Mouse (Mus musculus) liver, embryonic 13.5 days (tissue): ENCODE results near the gene C8a. TPM values are rescaled to one million over a fixed set of nuclear protein-coding genes. Genes with fewer than 3 reads are reported as not detected.

Experiments
- ATAC-seq: fragments of 200-750 bp; cut with Nextera tagmentation; 2 replicates; pipeline ENCODE4 v1.8.0; 2017; ENCODE audit warnings: low read depth, mild to moderate bottlenecking, moderate number of reproducible peaks, moderate library complexity
- DNase-seq: peaks from one replicate; pipeline ENCODE4 v3.0.0; 2022
- H3K27ac ChIP-seq: fragments of 300-500 bp; sonication (generic); 2 replicates; pipeline ENCODE4 v1.5.1; 2015; ENCODE audit warnings: moderate library complexity, mild to moderate bottlenecking, inconsistent platforms
- H3K27me3 ChIP-seq: fragments of 300-500 bp; sonication (generic); 2 replicates; pipeline ENCODE4 v1.6.1; 2015; ENCODE audit warnings: mild to moderate bottlenecking, inconsistent platforms
- H3K36me3 ChIP-seq: fragments of 300-500 bp; sonication (generic); 2 replicates; pipeline ENCODE4 v1.6.1; 2015; ENCODE audit warnings: mild to moderate bottlenecking, inconsistent platforms
- H3K4me1 ChIP-seq: fragments of 300-500 bp; sonication (generic); replicated peaks from 2 replicates; pipeline ENCODE4 v1.6.1; 2015; ENCODE audit warnings: inconsistent platforms
- H3K4me2 ChIP-seq: fragments of 300-500 bp; sonication (generic); 2 replicates; pipeline ENCODE4 v1.6.1; 2015; ENCODE audit warnings: inconsistent platforms, mild to moderate bottlenecking, moderate library complexity
- H3K4me3 ChIP-seq: fragments of 300-500 bp; sonication (generic); replicated peaks from 2 replicates; pipeline ENCODE4 v1.5.1; 2015; ENCODE audit warnings: mild to moderate bottlenecking, inconsistent platforms
- H3K9ac ChIP-seq: fragments of 300-500 bp; sonication (generic); 2 replicates; pipeline ENCODE4 v1.6.1; 2015; ENCODE audit warnings: mild to moderate bottlenecking, inconsistent platforms
- H3K9me3 ChIP-seq: fragments of 300-500 bp; sonication (generic); replicated peaks from 2 replicates; pipeline ENCODE4 v1.6.1; 2016; ENCODE audit warnings: inconsistent platforms
- WGBS: fragments of 180-500 bp; shearing (Covaris S2); methylation state at CpG from one replicate; pipeline ENCODE4 v1.1.7; 2015; ENCODE audit not compliant: insufficient replicate concordance; 5-methylcytosine and 5-hydroxymethylcytosine counted together
- polyA plus RNA-seq: library from polyadenylated mRNA; unstranded; fragments of >200 nt; fragmentation: Nextera tagmentation; extraction: Ambion mirVana; gene quantifications from 2 replicates; pipeline ENCODE4 v1.2.1, GENCODE M21; 2015

Gene C8a
- polyA plus RNA-seq = 7.2 and 7.5 TPM in 2 replicates

DNA sequence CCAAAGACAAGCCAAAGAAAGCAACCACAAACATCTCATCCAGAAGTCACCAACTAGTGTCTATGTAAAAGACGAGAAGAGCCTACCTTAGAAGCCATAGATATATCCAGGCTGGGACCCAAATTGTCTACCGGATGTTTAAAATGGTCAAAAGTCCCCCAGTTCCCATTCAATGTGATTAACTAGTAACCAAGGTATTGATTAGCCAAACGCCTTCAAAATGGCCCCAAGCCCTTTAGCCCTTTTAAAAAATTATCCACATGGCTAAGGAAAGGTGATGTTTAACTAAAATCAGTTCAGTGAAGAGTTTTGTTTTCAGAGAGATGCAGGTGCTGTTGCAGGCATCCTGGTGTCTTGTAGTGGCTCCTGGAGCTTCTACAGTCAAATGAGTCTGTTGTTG is at the start of gene C8a:
Gene C8a (minus strand): TSS at position 76 of the 400 bp plus-strand sequence.
- H3K9me3 ChIP-seq = no peaks in the 10 kb centered on the region
- H3K36me3 ChIP-seq = no peaks in the 10 kb centered on the region
- H3K4me2 ChIP-seq = peak within 1 kb of the TSS; percentile 29; the same call in 1 of the 2 replicates
- peak within 1 kb of the TSS; percentile 55; the same call in 1 of the 2 replicates for H3K27ac ChIP-seq
- DNase-seq (no peak), ATAC-seq (no peak)
- peak within 1 kb of the TSS; percentile 44 for H3K4me3 ChIP-seq
- peak within 1 kb of the TSS; percentile 17; the same call in 1 of the 2 replicates for H3K9ac ChIP-seq
- 36% methylated on average over 3 of the region's 3 CpGs for WGBS
- H3K27me3 ChIP-seq = no peaks in the 10 kb centered on the region
- no peaks in the 10 kb centered on the region for H3K4me1 ChIP-seq

DNA sequence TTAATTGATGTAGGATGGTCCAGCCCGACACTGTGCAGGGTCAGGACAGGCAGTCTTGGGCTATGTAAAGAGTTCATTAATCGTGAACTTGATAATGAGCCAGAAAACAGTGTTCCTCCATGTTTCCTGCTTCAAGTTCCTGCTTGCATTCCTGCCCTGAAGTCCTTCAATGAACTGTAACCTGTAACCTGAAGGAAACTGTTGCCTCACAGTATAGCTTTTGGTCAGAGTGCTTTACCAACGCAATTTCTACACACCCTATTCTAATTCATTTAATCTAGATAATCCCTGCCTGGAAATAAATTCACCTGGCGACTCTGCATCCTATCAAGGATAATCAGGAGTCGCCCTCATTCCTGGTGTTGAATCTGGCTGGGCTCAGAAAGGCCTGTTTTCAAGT is 49.2 kb upstream of the C8a start:
- H3K9ac ChIP-seq = no peak overlapping the region
- WGBS = 63% methylated on average over 5 of the region's 5 CpGs
- DNase-seq (no peak), ATAC-seq (no peak)
- H3K9me3 ChIP-seq = no peaks in the 10 kb centered on the region
- no peak overlapping the region for H3K27ac ChIP-seq
- no peaks in the 10 kb centered on the region for H3K36me3 ChIP-seq
- no peaks in the 10 kb centered on the region for H3K4me1 ChIP-seq
- H3K4me2 ChIP-seq = no peak overlapping the region
- no peaks in the 10 kb centered on the region for H3K27me3 ChIP-seq
- no peak overlapping the region for H3K4me3 ChIP-seq

DNA sequence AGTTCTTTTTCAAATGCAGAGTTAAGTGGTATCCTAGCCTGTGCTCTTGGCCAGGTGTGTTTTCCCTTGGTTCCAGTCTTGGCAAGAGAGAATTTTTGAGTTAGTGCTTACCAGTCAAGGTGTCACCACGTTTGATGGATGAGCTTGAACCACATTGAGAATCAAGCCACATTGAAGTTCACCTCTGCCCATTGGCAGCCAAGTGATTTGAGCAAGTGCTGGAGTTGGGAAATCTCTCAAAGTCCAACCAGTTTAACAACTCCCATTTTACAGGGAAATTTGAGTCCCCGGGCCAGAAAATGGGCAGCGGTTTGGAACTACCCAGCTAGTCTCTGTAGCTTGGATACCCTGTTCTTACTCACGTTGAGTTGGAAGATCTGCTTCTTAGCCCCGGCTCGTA is 41.8 kb upstream of the C8a start:
- H3K9me3 ChIP-seq = no peaks in the 10 kb centered on the region
- no peak overlapping the region for H3K4me3 ChIP-seq
- DNase-seq (no peak), ATAC-seq (no peak)
- H3K4me1 ChIP-seq = no peaks in the 10 kb centered on the region
- no peak overlapping the region for H3K27ac ChIP-seq
- no peaks in the 10 kb centered on the region for H3K36me3 ChIP-seq
- no peaks in the 10 kb centered on the region for H3K27me3 ChIP-seq
- H3K4me2 ChIP-seq = no peak overlapping the region
- H3K9ac ChIP-seq = no peak overlapping the region
- 70% methylated on average over 6 of the region's 6 CpGs for WGBS

DNA sequence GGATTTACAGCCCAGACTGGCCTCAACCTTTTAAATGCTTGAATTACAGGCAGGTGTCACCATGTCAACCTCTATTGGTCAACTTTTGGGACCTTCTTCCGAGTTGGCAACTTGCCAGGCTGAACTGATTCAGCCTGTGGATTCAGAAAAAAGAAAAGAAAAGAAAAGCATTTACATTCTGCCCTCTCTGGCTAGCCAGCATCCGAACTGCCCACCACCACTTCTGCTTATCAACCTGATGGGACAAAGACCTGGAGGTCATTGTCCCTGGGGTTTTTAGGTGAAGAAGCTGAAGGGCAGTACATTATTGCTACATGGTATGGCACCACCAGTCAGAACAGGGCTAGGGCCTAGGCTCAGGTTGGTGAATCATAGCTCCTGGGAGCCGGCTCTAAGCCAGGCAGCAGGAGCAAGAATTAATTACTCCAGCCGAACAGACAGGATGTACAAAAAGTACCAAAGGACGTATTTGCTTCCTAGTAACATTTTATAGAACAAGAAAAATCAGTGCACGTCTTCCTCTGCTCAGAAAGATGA is 38.6 kb upstream of the C8a start:
- H3K9me3 ChIP-seq = no peaks in the 10 kb centered on the region
- no peak for DNase-seq

DNA sequence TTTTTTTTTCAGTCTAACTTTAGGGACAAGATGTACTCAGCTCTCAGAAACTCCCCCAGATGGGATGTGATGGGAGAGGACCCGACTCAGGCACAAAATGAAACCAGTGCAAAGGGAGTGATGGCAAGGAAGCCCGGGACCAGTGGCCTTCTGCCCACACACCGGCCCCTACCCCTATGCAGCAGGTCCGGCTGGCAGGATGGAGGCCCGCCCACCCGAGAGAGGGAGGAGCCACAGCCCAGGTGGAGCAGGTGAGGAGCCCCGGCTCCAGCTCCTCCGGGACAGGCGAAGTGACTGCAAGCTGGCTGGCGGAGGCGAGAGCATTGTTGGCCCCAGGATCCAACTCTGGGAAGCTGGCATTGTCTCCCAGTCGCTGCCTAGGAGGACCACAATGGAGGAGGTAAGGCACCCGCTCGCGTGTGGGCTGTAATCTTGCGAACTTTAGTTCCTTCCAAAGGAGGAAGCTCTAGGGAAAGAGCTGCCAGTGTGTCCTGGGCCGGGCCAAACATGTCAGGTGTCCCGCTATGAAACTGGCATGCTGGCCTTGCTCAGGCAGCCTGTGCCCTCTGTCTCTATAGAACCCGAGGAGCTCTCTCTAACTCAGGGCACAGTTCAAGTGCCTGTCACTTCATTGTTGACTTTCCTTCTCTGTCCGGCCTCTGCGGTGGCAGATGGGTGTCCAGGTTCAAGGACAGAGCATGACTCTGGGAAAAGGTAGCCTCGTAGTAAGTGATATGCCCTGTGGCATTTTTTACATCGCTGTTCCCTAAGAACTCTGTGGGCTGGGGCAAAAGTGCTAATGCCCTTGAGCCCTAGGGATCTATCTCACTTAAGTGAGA is 37.3 kb upstream of the C8a start, which contains the start of gene Fyb2:
Gene Fyb2 (plus strand): TSS at position 166 of the 839 bp plus-strand sequence.
- no peak within 1 kb of the TSS for H3K9ac ChIP-seq
- DNase-seq = no peak
- H3K27ac ChIP-seq = no peak within 1 kb of the TSS
- H3K4me2 ChIP-seq = peak within 1 kb of the TSS; percentile 51
- no peaks in the 10 kb centered on the region for H3K4me1 ChIP-seq
- H3K9me3 ChIP-seq = no peaks in the 10 kb centered on the region
- ATAC-seq = no peak; the same call in 1 of the 2 replicates
- H3K27me3 ChIP-seq = no peaks in the 10 kb centered on the region
- no peaks in the 10 kb centered on the region for H3K36me3 ChIP-seq
- H3K4me3 ChIP-seq = peak within 1 kb of the TSS; percentile 19
- WGBS = 23% methylated on average over 23 of the region's 23 CpGs

More for the DNA sequence above, 38.6 kb upstream of the C8a start:
- H3K4me2 ChIP-seq = no peak overlapping the region
- H3K4me1 ChIP-seq = no peaks in the 10 kb centered on the region
- no peak for ATAC-seq
- H3K27me3 ChIP-seq = no peaks in the 10 kb centered on the region
- no peak overlapping the region for H3K9ac ChIP-seq
- no peaks in the 10 kb centered on the region for H3K36me3 ChIP-seq
- H3K4me3 ChIP-seq = no peak overlapping the region
- 49% methylated on average over 6 of the region's 6 CpGs for WGBS
- no peak overlapping the region for H3K27ac ChIP-seq

DNA sequence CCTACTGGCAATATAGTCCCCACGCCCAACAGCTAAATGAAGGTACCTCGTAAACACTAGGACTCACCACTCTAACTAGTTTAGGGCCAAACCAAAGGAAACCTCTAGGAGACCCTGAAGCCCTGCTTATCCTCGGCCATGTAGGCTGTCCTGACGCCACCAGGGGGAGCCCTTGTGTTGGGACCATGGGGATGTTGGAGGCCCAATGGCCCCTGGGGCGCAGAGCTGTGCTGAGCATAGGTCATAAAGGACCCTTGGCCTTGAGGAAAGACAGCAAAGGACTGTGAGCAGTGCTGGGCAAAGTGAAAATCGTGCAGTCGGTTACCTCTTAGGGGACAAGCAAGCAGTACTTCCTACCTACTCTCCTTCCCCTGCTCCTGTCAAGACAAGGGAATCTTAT is 35.5 kb upstream of the C8a start:
- Histone ChIP-seq H3K4me2 (no peak overlapping the region), H3K27ac (no peak overlapping the region), H3K4me3 (no peak overlapping the region), H3K9ac (no peak overlapping the region), H3K4me1 (no peaks in the 10 kb centered on the region), H3K36me3 (no peaks in the 10 kb centered on the region), H3K9me3 (no peaks in the 10 kb centered on the region), H3K27me3 (no peaks in the 10 kb centered on the region)
- WGBS = 20% methylated on average over 7 of the region's 7 CpGs
- DNase-seq (peak; percentile 17), ATAC-seq (no peak)

DNA sequence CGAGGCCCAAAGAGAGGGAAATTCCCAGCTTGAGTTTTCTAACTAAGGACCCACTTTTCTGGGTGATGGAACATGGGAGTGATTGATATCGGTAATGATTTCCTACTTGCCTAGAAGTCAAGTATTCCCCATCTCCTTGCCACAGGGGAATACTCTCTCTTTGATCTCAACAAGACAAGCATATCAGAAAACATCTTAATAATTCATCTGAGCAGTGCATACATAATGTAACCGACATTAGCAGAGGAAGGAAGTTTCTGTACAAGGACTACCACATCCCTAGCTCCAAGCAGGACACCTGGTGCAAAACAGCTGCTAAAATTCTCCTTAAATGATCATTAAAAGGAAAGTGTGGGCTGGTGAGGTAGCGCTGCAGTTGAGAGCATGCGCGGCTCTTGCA is 28.9 kb upstream of the C8a start:
- Histone ChIP-seq H3K9ac (no peak overlapping the region), H3K27ac (no peak overlapping the region), H3K4me2 (no peak overlapping the region), H3K4me1 (no peaks in the 10 kb centered on the region), H3K9me3 (no peaks in the 10 kb centered on the region), H3K36me3 (no peaks in the 10 kb centered on the region), H3K27me3 (no peaks in the 10 kb centered on the region), H3K4me3 (no peak overlapping the region)
- DNase-seq (no peak), ATAC-seq (no peak)
- WGBS = 74% methylated on average over 6 of the region's 6 CpGs

DNA sequence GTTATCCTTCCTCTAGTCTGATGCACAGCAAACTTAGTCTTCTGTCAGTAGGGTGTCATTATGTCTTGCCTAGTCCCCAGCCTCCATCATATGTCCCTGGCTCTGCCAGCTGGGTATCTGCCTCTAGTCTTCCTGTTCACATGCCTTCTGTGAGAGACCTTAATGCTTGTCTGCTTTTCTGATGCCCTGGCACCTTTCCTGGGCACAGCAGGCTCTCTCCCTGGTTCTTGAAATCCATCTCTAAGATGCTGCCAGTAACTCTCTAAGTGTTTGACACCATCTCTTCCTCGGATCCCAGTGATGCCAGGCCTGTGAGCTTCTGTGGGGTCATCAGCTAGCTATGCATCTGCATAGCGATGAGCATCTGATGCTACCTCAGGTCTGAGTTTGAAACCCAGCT is 26.6 kb upstream of the C8a start:
- 54% methylated on average over 2 of the region's 2 CpGs for WGBS
- DNase-seq = no peak
- Histone ChIP-seq H3K27me3 (no peaks in the 10 kb centered on the region), H3K9me3 (no peaks in the 10 kb centered on the region), H3K4me3 (no peak overlapping the region), H3K4me2 (no peak overlapping the region), H3K36me3 (no peaks in the 10 kb centered on the region), H3K4me1 (no peaks in the 10 kb centered on the region), H3K9ac (no peak overlapping the region), H3K27ac (no peak overlapping the region)
- ATAC-seq = no peak

DNA sequence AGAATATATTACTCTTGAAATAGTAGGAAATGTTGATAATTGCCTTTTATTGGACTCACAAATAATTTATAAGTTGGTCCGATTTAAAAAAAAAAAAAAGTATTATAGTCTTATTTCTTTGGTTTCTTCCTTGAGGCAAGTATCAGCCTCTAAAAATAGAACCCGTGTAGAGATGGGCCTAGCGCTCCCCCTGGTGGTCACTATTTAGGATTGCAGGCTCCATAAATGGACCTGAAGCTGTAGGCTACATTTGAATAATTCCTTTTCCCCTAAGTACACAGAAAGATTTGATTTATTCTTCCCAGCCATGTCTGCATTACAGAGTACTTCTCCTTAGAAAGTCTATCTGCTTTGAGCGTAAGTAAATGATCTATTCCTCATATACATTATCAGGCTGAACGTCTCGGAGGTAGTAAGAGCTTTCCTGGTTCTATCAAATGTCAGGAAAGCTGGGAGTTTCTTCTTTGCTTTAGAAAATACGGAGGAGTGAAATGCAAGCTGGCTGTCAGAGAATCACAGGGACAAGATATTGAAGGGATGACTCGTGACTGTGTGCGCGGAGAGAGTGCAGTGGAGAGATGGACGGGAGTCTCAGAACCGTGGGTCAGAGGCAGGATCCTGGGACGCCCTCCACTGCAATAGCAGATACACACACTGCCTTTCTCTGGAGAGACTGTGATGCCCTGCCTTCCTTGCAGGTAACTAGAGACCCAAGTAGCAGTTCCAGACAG is 18.0 kb upstream of the C8a start:
- ATAC-seq = no peak
- WGBS = 48% methylated on average over 13 of the region's 13 CpGs

DNA sequence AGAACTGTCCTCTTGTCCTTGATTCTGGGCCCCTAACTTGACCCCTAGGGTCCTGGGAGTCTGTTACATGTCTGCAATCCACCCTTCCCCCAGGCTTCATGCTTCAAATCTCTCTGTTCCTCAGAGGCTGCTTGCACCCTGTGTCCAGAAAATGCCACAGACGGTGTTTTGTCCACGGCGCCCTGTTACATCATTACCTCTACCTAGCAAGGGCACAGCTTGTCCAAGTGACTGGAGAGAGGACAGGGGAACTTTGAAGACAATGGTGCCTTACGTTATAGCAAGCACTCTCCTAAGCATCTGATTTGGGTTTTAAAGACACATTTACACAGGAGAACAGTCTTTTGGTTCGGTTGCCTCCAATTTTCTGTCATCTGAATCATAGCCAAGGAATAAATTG is 17.4 kb upstream of the C8a start:
- ATAC-seq = no peak
- H3K36me3 ChIP-seq = no peaks in the 10 kb centered on the region
- no peak for DNase-seq

More for the DNA sequence above, 18.0 kb upstream of the C8a start:
- H3K27me3 ChIP-seq = no peaks in the 10 kb centered on the region
- no peaks in the 10 kb centered on the region for H3K9me3 ChIP-seq
- no peaks in the 10 kb centered on the region for H3K36me3 ChIP-seq
- H3K4me3 ChIP-seq = no peak overlapping the region
- no peak overlapping the region for H3K27ac ChIP-seq
- H3K9ac ChIP-seq = no peak overlapping the region
- H3K4me2 ChIP-seq = no peak overlapping the region
- DNase-seq = no peak
- H3K4me1 ChIP-seq = no peaks in the 10 kb centered on the region

DNA sequence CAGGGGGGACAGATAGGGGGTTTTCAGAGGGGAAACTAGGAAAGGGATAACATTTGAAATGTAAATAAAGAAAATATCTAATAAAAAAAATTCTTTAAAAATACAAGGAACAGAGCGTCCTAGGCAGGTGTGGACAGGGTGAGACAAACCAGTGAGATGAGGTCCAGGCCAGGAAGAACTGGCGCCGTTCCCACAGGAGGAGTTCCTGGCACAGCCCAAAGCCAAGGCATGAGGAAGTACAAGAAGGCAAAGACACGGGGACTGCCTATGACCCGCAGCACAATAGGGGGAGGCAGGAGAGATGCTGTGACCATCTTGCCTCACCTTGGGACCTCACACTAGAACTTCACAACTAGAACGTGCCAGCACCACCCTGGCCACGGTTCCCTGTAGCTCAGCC is 15.5 kb upstream of the C8a start:
- ATAC-seq (no peak), DNase-seq (no peak)
- 62% methylated on average over 7 of the region's 7 CpGs for WGBS
- Histone ChIP-seq H3K36me3 (no peaks in the 10 kb centered on the region), H3K4me1 (no peaks in the 10 kb centered on the region), H3K4me3 (no peak overlapping the region), H3K9me3 (no peaks in the 10 kb centered on the region), H3K9ac (no peak overlapping the region), H3K27ac (no peak overlapping the region), H3K27me3 (no peaks in the 10 kb centered on the region), H3K4me2 (no peak overlapping the region)

More for the DNA sequence above, 17.4 kb upstream of the C8a start:
- H3K4me2 ChIP-seq = no peak overlapping the region
- H3K4me1 ChIP-seq = no peaks in the 10 kb centered on the region
- H3K9ac ChIP-seq = no peak overlapping the region
- H3K27me3 ChIP-seq = no peaks in the 10 kb centered on the region
- H3K4me3 ChIP-seq = no peak overlapping the region
- no peak overlapping the region for H3K27ac ChIP-seq
- WGBS = 67% methylated on average over 5 of the region's 5 CpGs
- no peaks in the 10 kb centered on the region for H3K9me3 ChIP-seq
